Mouse (Mus musculus) embryonic facial prominence, embryonic 10.5 days (tissue): ENCODE measurements around the gene Ccdc148. TPM values are rescaled to one million over a fixed set of nuclear protein-coding genes. Genes with fewer than 3 reads are reported as not detected.

Experiments
- DNase-seq: peaks from one replicate; pipeline ENCODE4 v3.0.0-alpha.2; 2017; ENCODE audit warnings: low spot score
- H3K27ac ChIP-seq: fragments of 300-500 bp; sonication (generic); replicated peaks from 2 replicates; pipeline ENCODE4 v1.5.1; 2016; ENCODE audit warnings: mild to moderate bottlenecking
- H3K27me3 ChIP-seq: fragments of 300-500 bp; sonication (generic); replicated peaks from 2 replicates; pipeline ENCODE4 v1.6.1; 2016; ENCODE audit warnings: low read depth, mild to moderate bottlenecking; ENCODE audit not compliant: poor library complexity, severe bottlenecking
- H3K36me3 ChIP-seq: fragments of 300-500 bp; sonication (generic); replicated peaks from 2 replicates; pipeline ENCODE4 v1.6.1; 2016; ENCODE audit warnings: mild to moderate bottlenecking, moderate library complexity
- H3K4me1 ChIP-seq: fragments of 300-500 bp; sonication (generic); 2 replicates; pipeline ENCODE4 v1.6.1; 2016
- H3K4me3 ChIP-seq: fragments of 300-500 bp; sonication (generic); 2 replicates; pipeline ENCODE4 v1.5.1; 2016; ENCODE audit warnings: mild to moderate bottlenecking, moderate library complexity
- H3K9me3 ChIP-seq: fragments of 300-500 bp; sonication (generic); 2 replicates; pipeline ENCODE4 v1.6.1; 2016; ENCODE audit warnings: mild to moderate bottlenecking
- WGBS: fragments of 180-500 bp; shearing (Covaris S2); methylation state at CpG from one replicate; pipeline ENCODE4 v1.1.7; 2016; 5-methylcytosine and 5-hydroxymethylcytosine counted together
- polyA plus RNA-seq: library from polyadenylated mRNA; unstranded; fragments of >200 nt; fragmentation: Nextera tagmentation; extraction: Ambion mirVana; gene quantifications from 2 replicates; pipeline ENCODE4 v1.2.1, GENCODE M21; 2016

Gene Ccdc148
- 0.63 and 0.87 TPM in 2 replicates for polyA plus RNA-seq

DNA sequence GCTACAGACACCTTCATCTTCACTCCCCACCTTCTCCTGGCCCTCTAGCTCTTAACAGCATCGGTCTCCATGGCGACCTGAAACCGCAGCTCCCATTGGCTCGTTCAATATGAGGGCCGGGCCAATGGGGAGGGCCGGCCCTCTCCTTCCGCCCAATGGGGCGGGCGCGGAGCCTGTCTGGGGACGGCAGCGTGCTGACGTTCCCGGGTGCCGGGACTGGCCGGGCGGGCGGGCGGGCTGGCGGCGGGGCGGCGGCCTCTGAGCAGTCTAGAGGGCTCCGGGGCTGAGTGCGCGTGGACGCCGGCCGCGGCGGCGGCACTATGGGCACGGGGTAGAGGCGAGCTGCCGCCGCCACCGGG lies at the start of gene Ccdc148, which contains the start of gene Pkp4:
Ccdc148 (minus strand) TSS at position 79 of the 359 bp plus-strand sequence.
Pkp4 (plus strand) TSS at position 246 of the 359 bp plus-strand sequence.
- Histone ChIP-seq H3K36me3 (no peaks in the 10 kb centered on the region), H3K27me3 (no peaks in the 10 kb centered on the region), H3K4me1 (peaks cover 28% of the 10 kb centered on the region), H3K27ac (peak within 1 kb of the TSS; percentile 94), H3K9me3 (no peaks in the 10 kb centered on the region), H3K4me3 (peak within 1 kb of the TSS; percentile 92)
- under 1% methylated on average over 37 of the region's 37 CpGs for WGBS
- DNase-seq = peak; percentile 95

- H3K27ac ChIP-seq = no peak overlapping the region
- H3K36me3 ChIP-seq = peaks cover 3% of the 10 kb centered on the region
- H3K4me1 ChIP-seq = peaks cover 15% of the 10 kb centered on the region
- 78% methylated on average over 9 of the region's 9 CpGs for WGBS
- H3K27me3 ChIP-seq = no peaks in the 10 kb centered on the region
- no peak overlapping the region for H3K4me3 ChIP-seq
- H3K9me3 ChIP-seq = no peaks in the 10 kb centered on the region
- peak; percentile 5 for DNase-seq
Measured at GRCm38 (mm10) chr2:59208276-59208675, 47.8 kb upstream of the Ccdc148 start.

- no peak overlapping the region for H3K27ac ChIP-seq
- H3K9me3 ChIP-seq = no peaks in the 10 kb centered on the region
- no peak overlapping the region for H3K4me3 ChIP-seq
- DNase-seq = no peak
- H3K27me3 ChIP-seq = no peaks in the 10 kb centered on the region
- H3K36me3 ChIP-seq = peaks cover 3% of the 10 kb centered on the region
- peaks cover 21% of the 10 kb centered on the region for H3K4me1 ChIP-seq
- WGBS = 56% methylated on average over 5 of the region's 5 CpGs
Measured at GRCm38 (mm10) chr2:59207725-59208124, 47.2 kb upstream of the Ccdc148 start.

DNA sequence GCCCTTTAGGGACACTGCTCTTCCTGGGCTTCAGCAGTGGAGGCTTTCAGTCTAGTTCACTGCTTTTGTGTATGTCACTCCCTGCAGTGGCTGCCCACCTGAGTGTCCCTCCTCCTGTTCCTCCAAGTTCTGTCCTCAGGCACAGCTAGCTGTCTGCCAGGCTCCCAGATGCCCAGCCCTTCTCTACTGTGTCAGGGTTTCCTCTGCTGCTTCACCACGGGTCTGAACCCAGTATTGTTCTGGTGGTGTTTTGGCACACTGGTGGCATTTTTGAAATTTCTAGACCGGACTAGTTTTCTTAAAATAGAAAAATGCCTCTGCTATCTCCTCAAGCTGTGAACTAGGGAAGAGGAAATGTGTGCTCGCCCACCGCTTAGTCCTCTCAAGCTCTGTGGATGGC lies 46.8 kb upstream of the Ccdc148 start:
- Histone ChIP-seq H3K4me3 (no peak overlapping the region), H3K4me1 (peaks cover 22% of the 10 kb centered on the region), H3K27me3 (no peaks in the 10 kb centered on the region), H3K36me3 (peaks cover 3% of the 10 kb centered on the region), H3K9me3 (no peaks in the 10 kb centered on the region), H3K27ac (no peak overlapping the region)
- DNase-seq = no peak
- WGBS = 71% methylated on average over 4 of the region's 4 CpGs

- no peak overlapping the region for H3K27ac ChIP-seq
- peaks cover 22% of the 10 kb centered on the region for H3K4me1 ChIP-seq
- no peaks in the 10 kb centered on the region for H3K27me3 ChIP-seq
- H3K4me3 ChIP-seq = no peak overlapping the region
- WGBS = 92% methylated on average over 2 of the region's 2 CpGs
- no peak for DNase-seq
- H3K9me3 ChIP-seq = no peaks in the 10 kb centered on the region
- H3K36me3 ChIP-seq = peaks cover 3% of the 10 kb centered on the region
Measured at GRCm38 (mm10) chr2:59206190-59206589, 45.7 kb upstream of the Ccdc148 start.

DNA sequence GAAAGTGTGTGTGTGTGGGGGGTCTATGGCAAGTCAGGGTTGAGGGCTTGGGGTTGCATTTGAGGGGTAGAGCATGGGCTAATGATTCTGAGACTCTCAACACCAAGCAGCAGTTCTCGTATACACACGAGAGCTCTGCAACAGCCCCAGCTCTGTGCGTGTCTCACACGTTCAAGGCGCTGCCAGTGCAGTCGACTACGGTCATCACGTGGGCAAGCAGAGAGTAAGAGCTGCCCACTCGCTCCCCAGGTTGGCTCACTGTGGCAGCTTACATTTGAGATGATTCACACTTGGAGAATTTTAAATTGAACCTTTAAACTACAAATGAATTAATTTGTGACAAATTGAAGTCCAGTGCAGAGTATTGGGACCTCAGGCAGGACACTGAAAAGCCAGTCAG lies 44.6 kb upstream of the Ccdc148 start:
- Histone ChIP-seq H3K4me3 (no peak overlapping the region), H3K4me1 (peaks cover 22% of the 10 kb centered on the region), H3K9me3 (no peaks in the 10 kb centered on the region), H3K27me3 (no peaks in the 10 kb centered on the region), H3K27ac (no peak overlapping the region), H3K36me3 (no peaks in the 10 kb centered on the region)
- 92% methylated on average over 9 of the region's 9 CpGs for WGBS
- no peak for DNase-seq

- Histone ChIP-seq H3K27ac (no peak overlapping the region), H3K4me3 (no peak overlapping the region), H3K4me1 (peaks cover 22% of the 10 kb centered on the region), H3K27me3 (no peaks in the 10 kb centered on the region), H3K9me3 (no peaks in the 10 kb centered on the region), H3K36me3 (no peaks in the 10 kb centered on the region)
- no peak for DNase-seq
- WGBS = 61% methylated on average over 3 of the region's 3 CpGs
Measured at GRCm38 (mm10) chr2:59203627-59204425, 43.3 kb upstream of the Ccdc148 start.

GRCm38 (mm10) chr2:59202930-59203329 lies 42.4 kb upstream of the Ccdc148 start:
- no peaks in the 10 kb centered on the region for H3K9me3 ChIP-seq
- DNase-seq = no peak
- H3K27ac ChIP-seq = no peak overlapping the region
- H3K36me3 ChIP-seq = no peaks in the 10 kb centered on the region
- no peaks in the 10 kb centered on the region for H3K27me3 ChIP-seq
- no peak overlapping the region for H3K4me3 ChIP-seq
- 87% methylated on average over 5 of the region's 5 CpGs for WGBS
- peaks cover 22% of the 10 kb centered on the region for H3K4me1 ChIP-seq

DNA sequence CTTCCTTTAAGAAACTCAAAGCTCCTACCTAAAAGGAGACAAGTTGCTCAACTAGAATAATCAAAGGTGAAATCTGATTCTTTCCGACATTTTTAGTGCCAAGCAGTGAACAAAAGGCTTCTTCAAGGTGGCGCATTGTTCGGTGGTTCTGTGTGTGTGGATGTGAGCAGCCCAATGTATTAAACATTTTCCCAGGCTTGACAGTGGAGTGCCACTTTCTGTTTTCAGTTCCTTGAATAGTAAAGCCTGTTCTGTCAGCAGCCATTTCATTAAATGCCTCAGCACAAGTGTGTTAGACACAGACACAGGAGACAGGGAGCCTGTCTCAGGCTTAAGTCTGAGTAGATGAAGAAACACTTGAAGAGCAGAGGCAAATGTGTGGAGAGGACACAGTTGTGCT lies 40.0 kb upstream of the Ccdc148 start:
- Histone ChIP-seq H3K4me3 (no peak overlapping the region), H3K36me3 (no peaks in the 10 kb centered on the region), H3K27ac (no peak overlapping the region), H3K27me3 (no peaks in the 10 kb centered on the region), H3K4me1 (peaks cover 15% of the 10 kb centered on the region), H3K9me3 (no peaks in the 10 kb centered on the region)
- 84% methylated on average over 3 of the region's 3 CpGs for WGBS
- DNase-seq = no peak

DNA sequence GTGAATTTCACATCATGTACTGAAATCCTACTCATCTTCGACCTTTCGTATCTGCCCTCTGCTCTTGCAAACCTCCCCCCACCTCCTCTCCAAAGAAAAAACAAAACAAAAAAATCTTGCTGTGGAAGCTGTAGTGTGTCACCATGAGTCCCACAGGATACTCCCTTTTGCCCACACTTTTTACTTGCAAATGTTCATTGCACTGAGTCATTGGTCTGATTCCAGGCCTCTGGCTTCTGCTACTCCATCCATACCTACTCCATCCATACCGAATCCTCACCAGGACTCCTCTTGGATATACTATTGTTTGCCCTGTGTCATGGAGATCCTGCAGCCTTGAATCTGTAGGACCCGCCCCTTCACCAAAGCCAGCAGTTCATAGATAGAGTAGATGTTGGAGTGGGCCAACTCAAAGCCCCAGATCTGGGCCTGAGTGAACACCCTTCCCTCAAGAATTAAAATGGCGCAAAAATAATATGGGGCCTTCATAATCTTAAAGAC lies 39.0 kb upstream of the Ccdc148 start:
- WGBS = 95% methylated on average over 5 of the region's 5 CpGs
- H3K27ac ChIP-seq = no peak overlapping the region

DNA sequence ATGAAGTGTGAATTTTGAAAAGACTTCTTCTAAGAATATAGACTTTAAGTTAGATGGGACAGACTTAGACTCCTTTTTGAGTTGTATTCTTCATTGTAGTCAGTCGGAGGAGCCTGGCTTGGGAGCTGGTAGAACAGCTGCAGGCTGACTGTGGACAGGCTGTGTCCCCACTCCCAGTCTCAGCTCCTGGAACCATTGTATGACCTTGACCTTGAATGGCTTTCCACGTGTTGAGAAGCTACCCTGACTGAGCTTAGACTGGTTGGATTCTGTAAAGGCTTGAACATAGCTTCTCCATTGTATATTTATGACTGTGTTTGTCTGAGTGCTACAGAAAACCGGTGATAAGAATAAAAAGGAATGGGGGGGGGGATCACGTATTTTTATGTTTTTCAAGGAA lies 36.7 kb upstream of the Ccdc148 start:
- Histone ChIP-seq H3K4me3 (no peak overlapping the region), H3K27me3 (no peaks in the 10 kb centered on the region), H3K36me3 (no peaks in the 10 kb centered on the region), H3K4me1 (no peaks in the 10 kb centered on the region), H3K27ac (no peak overlapping the region), H3K9me3 (no peaks in the 10 kb centered on the region)
- WGBS = 86% methylated on average over 4 of the region's 4 CpGs
- DNase-seq = no peak

More for the DNA sequence above, 39.0 kb upstream of the Ccdc148 start:
- no peaks in the 10 kb centered on the region for H3K9me3 ChIP-seq
- no peak for DNase-seq
- no peaks in the 10 kb centered on the region for H3K36me3 ChIP-seq
- H3K4me1 ChIP-seq = peaks cover 15% of the 10 kb centered on the region
- no peaks in the 10 kb centered on the region for H3K27me3 ChIP-seq
- no peak overlapping the region for H3K4me3 ChIP-seq

- no peak for DNase-seq
- Histone ChIP-seq H3K36me3 (peaks cover 7% of the 10 kb centered on the region), H3K27me3 (no peaks in the 10 kb centered on the region), H3K9me3 (no peaks in the 10 kb centered on the region), H3K4me1 (0 out of 2 replicates have a peak, but pooled peaks cover 6% of the 10 kb centered on the region), H3K27ac (no peak overlapping the region), H3K4me3 (no peak overlapping the region)
- WGBS = 86% methylated on average over 5 of the region's 5 CpGs
Measured at GRCm38 (mm10) chr2:59193117-59193516, 32.6 kb upstream of the Ccdc148 start.

- Histone ChIP-seq H3K9me3 (no peaks in the 10 kb centered on the region), H3K4me1 (0 out of 2 replicates have a peak, but pooled peaks cover 6% of the 10 kb centered on the region), H3K27me3 (no peaks in the 10 kb centered on the region), H3K36me3 (peaks cover 20% of the 10 kb centered on the region), H3K4me3 (no peak overlapping the region), H3K27ac (no peak overlapping the region)
- no peak for DNase-seq
- 93% methylated on average over 8 of the region's 8 CpGs for WGBS
Measured at GRCm38 (mm10) chr2:59191466-59191865, 31.0 kb upstream of the Ccdc148 start.
